Mouse (Mus musculus) CD8-positive naive resting alpha-beta T cell, adult 2 months (primary cell): Measurements from ENCODE around the gene Cdk9.

ENCODE experiments used
- DNase-seq, 2 experiments: peaks; one replicate each; pipeline ENCODE4 v3.0.0; 2022; ENCODE audit warnings: low read depth in 2 of 2, low spot score in 2 of 2

Cdk9 gene

DNA sequence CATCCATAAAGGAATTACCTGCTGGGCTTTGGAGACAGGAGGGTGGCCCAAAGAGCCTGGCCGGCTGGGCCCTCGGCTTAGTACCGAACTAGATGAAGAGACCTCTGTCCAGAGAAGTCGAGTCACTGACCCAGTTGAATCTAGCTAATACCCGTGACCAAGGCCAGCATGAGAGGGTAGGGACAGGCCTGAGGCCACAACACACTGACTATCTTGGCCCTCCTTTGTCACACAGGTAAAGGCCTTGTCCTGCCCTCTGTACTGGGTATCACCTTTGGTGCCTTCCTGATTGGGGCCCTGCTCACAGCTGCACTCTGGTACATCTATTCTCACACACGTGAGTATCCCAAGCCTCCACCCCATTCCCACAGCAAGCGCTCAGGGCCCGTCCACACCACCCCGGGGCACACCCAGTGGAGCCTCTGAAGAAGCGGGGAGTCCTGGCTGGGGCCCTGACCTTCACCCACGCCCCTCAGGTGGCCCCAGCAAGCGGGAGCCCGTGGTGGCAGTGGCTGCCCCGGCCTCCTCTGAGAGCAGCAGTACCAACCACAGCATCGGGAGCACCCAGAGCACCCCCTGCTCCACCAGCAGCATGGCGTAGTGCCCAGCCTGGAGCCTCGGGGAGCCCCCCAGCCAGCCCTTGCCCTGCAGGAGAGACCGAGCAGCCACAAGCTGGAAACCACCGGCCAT lies 31.8 kb downstream of the Cdk9 start:
- no peak for DNase-seq

DNA sequence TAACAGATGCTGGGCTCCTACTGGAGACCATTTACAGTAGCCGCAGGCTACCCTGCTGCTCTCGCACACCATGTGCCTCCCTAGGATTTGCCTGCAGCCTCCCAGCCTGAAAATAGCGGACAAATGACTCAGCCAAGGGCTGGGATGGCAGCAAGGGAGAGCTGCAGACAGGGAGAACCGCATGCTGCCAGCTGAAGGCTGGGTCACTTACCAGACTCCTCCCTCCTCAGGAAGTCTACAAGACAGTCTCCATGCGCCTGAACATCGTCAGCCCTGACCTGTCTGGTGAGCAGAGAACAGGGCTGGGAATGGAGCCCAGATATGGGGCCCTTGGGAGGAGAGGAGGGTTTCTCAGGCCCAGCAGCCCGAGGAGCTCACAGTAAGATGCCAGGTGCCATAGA lies 32.8 kb downstream of the Cdk9 start:
- no peak for DNase-seq

DNA sequence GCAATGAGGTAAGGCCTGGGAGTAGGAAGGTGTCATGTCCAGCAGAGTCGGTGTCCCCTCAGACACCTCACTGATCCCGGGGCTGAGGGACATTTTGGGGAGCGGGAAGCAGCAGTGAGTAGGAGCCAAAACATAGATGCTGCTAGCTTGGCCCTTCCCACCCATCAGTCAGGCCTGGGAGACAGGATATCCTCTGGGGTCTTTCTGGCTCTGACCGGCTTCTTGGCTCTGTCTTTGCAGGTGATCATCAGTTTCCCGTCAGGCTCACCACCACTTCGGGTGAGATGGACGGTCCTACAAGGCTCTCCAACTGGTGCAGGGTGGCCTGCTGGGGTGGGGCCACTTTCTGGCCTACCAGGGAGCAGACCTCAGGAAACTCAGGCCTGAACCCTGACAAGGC lies 35.2 kb downstream of the Cdk9 start:
- DNase-seq, result no peak

GRCm38 (mm10) chr2:32676821-32677220 lies 36.1 kb downstream of the Cdk9 start:
- DNase-seq, result no peak

- DNase-seq, result no peak
These were observed 39.5 kb downstream of the Cdk9 start for GRCm38 (mm10) chr2:32673176-32673917.

- DNase-seq, result no peak
These were observed 40.8 kb downstream of the Cdk9 start for GRCm38 (mm10) chr2:32671907-32672595.

GRCm38 (mm10) chr2:32671147-32671546 lies 41.7 kb downstream of the Cdk9 start:
- no peak for DNase-seq

DNA sequence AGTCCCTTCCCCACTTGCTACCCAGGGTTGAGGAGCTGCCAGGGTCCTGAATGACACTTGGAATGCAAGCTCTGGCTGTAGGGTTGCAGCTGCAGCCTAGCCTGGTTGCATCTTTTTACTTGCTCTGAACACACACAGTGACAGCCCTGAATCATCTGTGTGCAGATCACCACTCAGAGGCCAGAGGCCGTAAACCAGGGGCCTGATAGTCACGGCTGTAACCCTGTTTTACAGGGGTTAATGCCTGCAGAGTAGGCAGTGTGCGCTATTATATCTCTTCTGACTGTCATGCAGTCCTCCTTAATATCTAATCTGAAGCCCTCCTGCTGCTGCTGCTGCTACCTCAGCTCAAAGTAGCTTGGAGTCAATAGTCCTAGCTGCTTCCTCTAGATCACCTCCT lies 43.0 kb downstream of the Cdk9 start:
- no peak for DNase-seq

DNA sequence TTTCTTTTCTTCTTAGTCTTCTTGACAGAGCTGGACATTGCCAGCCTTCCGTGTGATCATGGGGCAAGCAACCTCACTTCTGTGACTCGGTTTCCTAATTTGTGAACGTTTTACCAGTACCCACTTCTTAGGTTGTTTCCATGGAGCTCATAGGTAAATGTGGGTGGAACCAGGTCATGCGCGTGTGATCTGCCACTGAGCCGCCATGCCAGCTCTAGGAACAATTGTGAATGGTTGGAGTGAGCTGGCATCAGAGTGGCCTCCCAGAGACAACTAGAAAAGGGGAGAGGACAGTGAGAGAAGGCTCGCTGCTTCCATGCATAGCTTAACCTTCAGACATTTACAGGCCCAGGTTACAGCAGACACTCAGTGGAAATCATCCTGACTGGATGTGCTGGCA lies 44.7 kb downstream of the Cdk9 start:
- no peak for DNase-seq

- no peak for DNase-seq
These were observed 45.1 kb downstream of the Cdk9 start for GRCm38 (mm10) chr2:32667775-32668174.

DNA sequence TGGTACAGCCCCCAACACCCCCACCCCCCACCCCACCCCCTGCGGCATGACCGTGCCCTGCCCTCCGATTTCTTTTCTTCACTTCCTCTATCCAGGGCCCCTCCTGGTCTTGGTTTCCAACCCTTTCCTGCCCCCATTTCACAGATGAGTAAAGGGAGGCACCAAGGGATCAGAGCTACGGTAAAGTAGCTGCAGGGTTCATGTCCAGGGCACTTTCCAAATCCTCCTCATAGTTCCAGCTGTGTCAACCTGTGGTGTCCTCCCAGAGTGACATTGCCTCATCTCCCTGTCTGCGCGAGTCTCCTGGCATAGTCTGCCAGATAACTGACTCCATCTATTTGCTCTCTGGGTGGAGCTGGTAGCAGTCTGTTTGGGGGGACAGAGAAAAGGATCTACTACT lies 47.0 kb downstream of the Cdk9 start:
- DNase-seq, result no peak

DNA sequence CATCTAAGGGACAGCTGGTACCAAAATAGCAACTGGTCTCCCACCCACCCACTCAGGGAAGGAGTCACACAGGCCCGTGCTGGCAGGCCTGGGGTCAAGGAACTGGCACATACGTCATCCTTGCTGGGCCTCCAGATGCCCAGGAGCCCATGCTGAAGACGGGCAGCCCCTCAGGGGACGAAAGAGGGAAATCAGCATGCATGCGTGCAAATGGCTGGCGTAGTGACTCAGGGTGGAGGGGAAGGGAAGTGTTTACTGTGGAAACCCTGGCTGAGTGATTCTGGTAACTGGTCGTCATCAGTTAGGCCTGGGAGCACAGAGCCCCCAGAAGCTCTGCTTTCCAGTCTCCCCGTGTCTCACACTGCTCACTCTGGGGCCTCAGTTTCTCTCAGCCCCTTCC lies 47.5 kb downstream of the Cdk9 start:
- no peak for DNase-seq

DNA sequence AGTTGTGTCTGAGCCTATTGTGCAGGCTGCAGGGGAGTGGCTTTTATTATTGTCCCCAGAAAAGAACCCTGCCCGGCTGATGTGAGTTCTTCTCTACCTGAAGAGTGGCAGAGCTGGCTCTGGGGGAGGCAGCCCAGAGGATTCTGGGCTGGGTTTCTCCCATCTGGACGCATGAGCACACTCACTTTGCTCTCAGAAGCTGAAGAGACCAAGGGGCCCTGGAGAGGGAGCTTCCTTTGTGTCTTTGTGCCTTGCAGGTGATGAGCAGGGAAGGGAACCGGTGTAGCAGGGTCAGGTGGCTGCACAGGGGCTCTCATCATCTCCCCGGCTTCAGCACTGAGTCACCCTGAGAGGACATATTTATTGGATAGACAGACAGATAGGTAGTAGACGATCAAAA lies 50.6 kb downstream of the Cdk9 start:
- no peak for DNase-seq

DNA sequence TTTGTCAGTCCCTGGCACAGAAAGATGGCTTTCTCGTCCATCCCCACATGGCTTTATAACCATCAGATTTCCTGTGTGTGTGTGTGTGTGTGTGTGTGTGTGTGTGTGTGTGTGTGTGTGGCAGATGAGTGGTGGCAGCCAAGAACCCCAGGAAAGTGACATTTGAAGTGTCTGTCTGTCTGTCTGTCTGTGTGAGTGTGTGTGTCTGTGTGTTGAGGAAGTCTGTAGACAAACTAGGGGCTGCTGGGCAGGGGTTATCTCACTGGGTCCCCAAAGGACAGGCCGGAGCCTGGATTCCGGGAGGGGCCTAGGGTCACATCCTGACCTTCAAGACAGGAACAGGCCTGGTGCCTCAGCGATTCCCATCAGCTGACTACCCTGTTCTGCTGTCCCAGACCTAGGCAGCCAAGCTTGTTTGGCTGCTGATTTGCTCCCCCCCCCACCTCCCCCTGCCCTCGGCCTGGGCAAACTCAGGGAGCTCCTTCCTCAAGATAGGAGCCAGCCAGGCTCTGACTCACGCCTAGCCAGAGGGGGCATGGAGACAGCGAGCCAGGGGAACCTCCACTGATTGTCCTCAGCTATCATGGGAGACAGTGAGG lies 51.3 kb downstream of the Cdk9 start:
- no peak for DNase-seq

DNA sequence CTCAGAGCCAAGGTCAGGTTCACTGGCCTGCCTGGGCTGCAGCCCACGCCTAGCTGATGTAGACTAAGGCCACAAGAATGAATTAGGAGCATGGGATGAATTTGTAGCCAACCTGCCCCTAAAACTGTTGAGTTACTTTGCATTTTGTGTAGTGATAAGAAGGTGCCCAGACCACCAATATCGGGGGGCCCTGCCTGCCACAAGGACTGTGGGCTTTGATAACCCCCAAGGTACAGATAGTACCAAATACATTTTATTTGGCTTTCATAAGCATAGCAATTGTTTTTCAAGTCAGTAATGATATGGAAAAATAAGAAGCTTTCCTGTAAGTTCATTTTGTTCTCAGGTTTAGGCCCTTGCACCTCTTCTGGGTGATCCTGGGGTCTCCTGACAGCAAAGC lies 54.0 kb downstream of the Cdk9 start:
- no peak for DNase-seq

DNA sequence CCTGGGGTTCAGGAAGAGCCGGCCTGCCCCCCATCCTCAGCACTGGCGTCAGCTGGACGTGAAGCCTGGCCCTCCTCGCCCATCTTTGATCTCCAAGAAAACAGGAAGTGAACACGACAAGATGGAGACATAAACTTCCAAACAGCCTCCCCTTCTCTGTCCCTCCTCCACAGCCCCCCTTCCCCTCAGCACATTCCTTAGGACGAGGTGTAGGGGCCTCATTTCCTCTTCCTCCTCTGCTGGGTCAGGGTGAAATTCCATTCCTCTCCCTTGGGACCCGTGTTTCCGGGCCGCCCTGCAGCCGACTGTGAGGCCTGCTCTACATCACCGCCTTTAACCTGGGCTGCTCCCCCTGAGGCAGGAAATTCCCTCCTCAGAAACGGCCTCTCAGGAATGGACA lies 57.0 kb downstream of the Cdk9 start:
- DNase-seq, result no peak
